23 mouse cellular contexts compared by ENCODE assay signal in the genomic region with DNA sequence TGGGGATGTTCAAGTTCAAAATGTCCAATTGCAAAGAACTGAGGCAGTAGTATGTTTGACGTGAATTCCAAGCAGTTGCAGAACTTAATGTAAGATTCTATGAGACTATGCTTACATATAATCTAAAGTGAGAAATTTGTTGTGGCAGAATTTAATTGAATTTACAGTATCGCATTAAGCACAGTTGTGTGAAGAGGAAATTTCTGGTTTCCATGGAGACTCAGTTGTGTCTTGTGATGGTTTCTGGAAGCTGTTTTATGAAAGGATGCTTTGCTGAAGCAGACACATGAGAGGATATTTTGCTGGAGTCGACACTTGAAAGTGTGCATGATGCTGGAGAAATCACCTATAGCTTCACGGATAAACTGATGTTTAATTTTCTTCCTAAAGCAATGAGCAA. TPM values are rescaled to one million over a fixed set of nuclear protein-coding genes. Genes with fewer than 3 reads are reported as not detected.
"Had no signal": no experiment of that assay in that cellular context is flagged by ENCODE, and none has a peak within 500 bp of the region (broad histone marks: within the 10 kb centered on the region; RNA-seq: fewer than 3 reads in every experiment).

No protein-coding gene starts in this region.

- H3K4me3 ChIP-seq: lung, embryonic 15.5 days; megakaryocyte, embryonic 14.5 days; midbrain, embryonic 13.5 days; neural tube, embryonic 12.5 days; stomach, embryonic 15.5 days had no signal

- H3K4me1 ChIP-seq: lung, embryonic 15.5 days; megakaryocyte, embryonic 14.5 days; midbrain, embryonic 13.5 days; neural tube, embryonic 12.5 days; stomach, embryonic 15.5 days had no signal

- ATAC-seq: liver, postnatal 0 days; lung, postnatal 0 days; midbrain, embryonic 13.5 days; midbrain, embryonic 16.5 days had no signal

- H3K9ac ChIP-seq: liver, postnatal 0 days; lung, embryonic 15.5 days; midbrain, embryonic 13.5 days; neural tube, embryonic 12.5 days; stomach, embryonic 15.5 days had no signal

- H3K27me3 ChIP-seq: lung, embryonic 15.5 days; megakaryocyte, embryonic 14.5 days; midbrain, embryonic 13.5 days; neural tube, embryonic 12.5 days; stomach, embryonic 15.5 days had no signal

- H3K27ac ChIP-seq: lung, embryonic 15.5 days; macrophage; midbrain, embryonic 13.5 days; neural tube, embryonic 12.5 days; stomach, embryonic 15.5 days; stomach, postnatal 0 days had no signal

- H3K9me3 ChIP-seq: lung, embryonic 15.5 days; megakaryocyte, embryonic 14.5 days; midbrain, embryonic 13.5 days; neural tube, embryonic 12.5 days; stomach, embryonic 15.5 days had no signal

- H3K36me3 ChIP-seq: lung, embryonic 15.5 days; midbrain, embryonic 13.5 days; neural tube, embryonic 12.5 days; stomach, embryonic 15.5 days had no signal

- H3K4me2 ChIP-seq: lung, embryonic 15.5 days; midbrain, embryonic 11.5 days; midbrain, embryonic 13.5 days; neural tube, embryonic 12.5 days; stomach, embryonic 15.5 days had no signal

- DNase-seq: liver, postnatal 0 days; lung, adult 2 months; lung, postnatal 14 days; lung, postnatal 36 days; right cerebral cortex, postnatal 14 days; thymus, adult 2 months; thymus, postnatal 25 days; thymus, postnatal 4 days had no signal

RNA-seq across cellular contexts. Expression of gene Gm28710, which starts 6.0 kb away (rescaled TPM):
- total RNA-seq: megakaryocyte progenitor cell, adult 5-6 weeks; monocyte, adult 5-6 weeks; neutrophil, adult 5-6 weeks had no signal
- polyA plus RNA-seq: liver, postnatal 0 days; lung, adult 2 months; lung, embryonic 15.5 days; macrophage; midbrain, embryonic 11.5 days; midbrain, embryonic 13.5 days; midbrain, embryonic 16.5 days; neural tube, embryonic 12.5 days; neural tube, embryonic 14.5 days; spleen, adult 2 months; stomach, postnatal 0 days; thymus, adult 2 months had no signal
